Mouse (Mus musculus): ENCODE data around the gene Ccdc120. TPM values are rescaled to one million over a fixed set of nuclear protein-coding genes. Genes with fewer than 3 reads are reported as not detected.
"Not testable (repeated sequence)": the region's sequence is repeated elsewhere in the genome, so short reads cannot be mapped to it uniquely, and the experiment has no call there.

Ccdc120 gene
- polyA plus RNA-seq, 1 experiment from 2014 or later = 22.1 TPM

DNA sequence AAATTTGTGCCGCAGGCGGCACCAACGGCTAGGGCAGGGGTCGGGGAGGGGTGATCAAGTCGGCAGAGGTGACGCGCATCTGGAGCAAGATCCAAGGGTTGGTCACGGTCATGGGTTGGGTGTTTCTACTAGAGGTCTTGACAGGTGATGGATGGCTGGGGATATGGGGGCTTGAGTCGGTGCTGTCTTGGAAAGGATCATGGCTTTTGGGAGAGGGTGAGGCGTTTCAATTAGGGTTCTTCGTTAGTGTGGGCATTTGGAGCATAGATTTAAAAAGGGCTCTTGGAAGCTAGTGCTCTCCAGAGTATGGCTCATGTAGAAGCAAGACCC, 28.5 kb downstream of the Ccdc120 start:
- peak overlapping the region; percentile 58 for H3K4me3 ChIP-seq
- ATAC-seq (ENCODE audit: low FRiP score, low read depth) = peak; percentile 20; the same call in 1 of the 2 replicates
- 12% methylated on average over 11 of the region's 11 CpGs for WGBS
- H3K27ac ChIP-seq = no peak overlapping the region
- no peaks in the 10 kb centered on the region for H3K27me3 ChIP-seq
- H3K9ac ChIP-seq = peak overlapping the region; percentile 68
- no peaks in the 10 kb centered on the region for H3K9me3 ChIP-seq
- H3K4me2 ChIP-seq (replicated peaks) = peak overlapping the region; percentile 71
- H3K36me3 ChIP-seq = peaks cover 26% of the 10 kb centered on the region
- H3K4me1 ChIP-seq = no peaks in the 10 kb centered on the region

GRCm38 (mm10) chrX:7721514-7722281, 29.0 kb downstream of the Ccdc120 start, which contains the start of gene Gm45208:
TSS of gene Gm45208 (plus strand) at chrX:7722245.
- H3K4me3 ChIP-seq = peak within 1 kb of the TSS; percentile 58
- no peaks in the 10 kb centered on the region for H3K9me3 ChIP-seq
- WGBS = 17% methylated on average over 22 of the region's 22 CpGs
- H3K4me2 ChIP-seq (replicated peaks) = peak within 1 kb of the TSS; percentile 71
- H3K27me3 ChIP-seq = no peaks in the 10 kb centered on the region
- peak within 1 kb of the TSS; percentile 68 for H3K9ac ChIP-seq
- peak; percentile 89 for ATAC-seq (ENCODE audit: low FRiP score, low read depth)
- peak within 1 kb of the TSS; percentile 84 for H3K27ac ChIP-seq
- no peaks in the 10 kb centered on the region for H3K4me1 ChIP-seq
- peaks cover 21% of the 10 kb centered on the region; the same call in 1 of the 2 replicates for H3K36me3 ChIP-seq

GRCm38 (mm10) chrX:7716058-7716457, 34.6 kb downstream of the Ccdc120 start:
- not testable (repeated sequence) for H3K27me3 ChIP-seq; ATAC-seq (ENCODE audit: low FRiP score, low read depth); H3K27ac ChIP-seq; H3K9me3 ChIP-seq; H3K4me1 ChIP-seq; H3K4me2 ChIP-seq (replicated peaks); H3K4me3 ChIP-seq; H3K9ac ChIP-seq; H3K36me3 ChIP-seq
- WGBS = 42% methylated on average over 1 of the region's 1 CpGs

- ATAC-seq (ENCODE audit: low FRiP score, low read depth) = peak; percentile 96
- WGBS = 22% methylated on average over 43 of the region's 60 CpGs
- not testable (repeated sequence) for H3K9me3 ChIP-seq, H3K4me1 ChIP-seq, H3K36me3 ChIP-seq, H3K27ac ChIP-seq, H3K27me3 ChIP-seq
- peak within 1 kb of the TSS; percentile 51 for H3K9ac ChIP-seq
- H3K4me3 ChIP-seq = peak within 1 kb of the TSS; percentile 37
- H3K4me2 ChIP-seq (replicated peaks) = peak within 1 kb of the TSS; percentile 58
Measured at GRCm38 (mm10) chrX:7714135-7714899, 36.4 kb downstream of the Ccdc120 start, which contains the start of gene Wdr45. TSS of gene Wdr45 (plus strand) at chrX:7714333.

GRCm38 (mm10) chrX:7713764-7714134, 37.0 kb downstream of the Ccdc120 start:
- not testable (repeated sequence) for H3K9me3 ChIP-seq; ATAC-seq (ENCODE audit: low FRiP score, low read depth); H3K4me1 ChIP-seq; H3K36me3 ChIP-seq; H3K27ac ChIP-seq; H3K27me3 ChIP-seq
- H3K4me2 ChIP-seq (replicated peaks) = peak overlapping the region; percentile 58
- WGBS = 25% methylated on average over 6 of the region's 12 CpGs
- peak overlapping the region; percentile 51 for H3K9ac ChIP-seq
- H3K4me3 ChIP-seq = peak overlapping the region; percentile 37

- Histone ChIP-seq H3K4me3 (peak within 1 kb of the TSS; percentile 59), H3K27ac (no peak within 1 kb of the TSS), H3K9ac (peak within 1 kb of the TSS; percentile 70), H3K27me3 (no peaks in the 10 kb centered on the region), H3K4me2 (replicated peaks) (peak within 1 kb of the TSS; percentile 70), H3K36me3 (peaks cover 12% of the 10 kb centered on the region), H3K9me3 (no peaks in the 10 kb centered on the region), H3K4me1 (peaks cover 7% of the 10 kb centered on the region; the same call in 1 of the 2 replicates)
- peak; percentile 97 for ATAC-seq (ENCODE audit: low FRiP score, low read depth)
- 15% methylated on average over 33 of the region's 33 CpGs for WGBS
Measured at GRCm38 (mm10) chrX:7696954-7697381, 53.7 kb downstream of the Ccdc120 start, which contains the start of gene Gpkow. TSS of gene Gpkow (plus strand) at chrX:7697131.

DNA sequence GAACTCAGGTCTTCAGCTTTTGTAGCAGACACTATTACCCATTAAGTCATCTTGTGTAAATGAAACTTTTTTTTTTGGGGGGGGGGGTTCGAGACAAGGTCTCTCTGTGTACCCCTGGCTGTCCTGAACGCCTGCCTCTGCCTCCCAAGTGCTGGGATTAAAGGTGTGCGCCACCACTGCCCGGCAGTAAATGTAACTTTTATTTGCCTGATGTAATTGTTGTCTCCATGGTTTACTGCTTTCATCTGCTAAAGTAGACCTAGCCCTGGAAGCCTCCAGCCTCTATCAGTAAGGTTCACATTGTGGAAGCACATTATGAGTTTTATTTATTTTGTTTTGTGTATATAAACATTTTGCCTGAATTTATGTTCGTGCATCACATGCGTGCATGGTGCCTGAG, 54.2 kb downstream of the Ccdc120 start:
- H3K27ac ChIP-seq = no peak overlapping the region
- peaks cover 8% of the 10 kb centered on the region for H3K36me3 ChIP-seq
- H3K27me3 ChIP-seq = no peaks in the 10 kb centered on the region
- peak overlapping the region; percentile 46 for H3K4me2 ChIP-seq (replicated peaks)
- H3K9ac ChIP-seq = no peak overlapping the region
- H3K9me3 ChIP-seq = no peaks in the 10 kb centered on the region
- 28% methylated on average over 6 of the region's 6 CpGs for WGBS
- peaks cover 7% of the 10 kb centered on the region; the same call in 1 of the 2 replicates for H3K4me1 ChIP-seq
- H3K4me3 ChIP-seq = 0 out of 2 replicates have a peak overlapping the region, but pooled peaks have one; percentile 59
- peak; percentile 29; the same call in 1 of the 2 replicates for ATAC-seq (ENCODE audit: low FRiP score, low read depth)

DNA sequence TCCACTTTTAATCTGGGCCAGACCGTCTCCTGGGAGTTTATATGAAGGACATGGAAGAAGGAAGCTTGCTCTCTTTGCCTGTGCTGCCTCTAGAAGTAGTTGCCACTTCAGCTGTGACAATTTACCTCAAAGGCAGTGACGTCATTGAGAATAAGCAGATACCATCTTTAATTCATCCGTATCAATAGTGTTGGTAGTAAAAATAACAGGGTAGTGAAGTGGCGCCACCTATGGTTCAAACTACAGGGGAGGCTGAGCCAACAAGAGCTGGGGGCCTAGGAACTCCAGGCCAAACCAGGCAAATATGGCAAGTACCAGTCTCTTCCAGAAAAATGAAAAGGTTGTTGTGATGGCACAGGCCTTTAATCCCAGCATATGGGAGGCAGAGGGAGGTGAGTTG, 57.8 kb downstream of the Ccdc120 start:
- no peak overlapping the region for H3K4me3 ChIP-seq
- no peak overlapping the region for H3K9ac ChIP-seq
- no peak overlapping the region for H3K4me2 ChIP-seq (replicated peaks)
- 40% methylated on average over 4 of the region's 4 CpGs for WGBS
- no peaks in the 10 kb centered on the region for H3K9me3 ChIP-seq
- H3K36me3 ChIP-seq = no peaks in the 10 kb centered on the region
- no peak for ATAC-seq (ENCODE audit: low FRiP score, low read depth)
- H3K4me1 ChIP-seq = no peaks in the 10 kb centered on the region
- H3K27ac ChIP-seq = no peak overlapping the region
- H3K27me3 ChIP-seq = no peaks in the 10 kb centered on the region

GRCm38 (mm10) chrX:7690486-7690885, 60.2 kb downstream of the Ccdc120 start:
- Histone ChIP-seq H3K4me1 (no peaks in the 10 kb centered on the region), H3K4me3 (no peak overlapping the region), H3K27ac (no peak overlapping the region), H3K9ac (no peak overlapping the region), H3K27me3 (no peaks in the 10 kb centered on the region), H3K36me3 (no peaks in the 10 kb centered on the region), H3K4me2 (replicated peaks) (no peak overlapping the region), H3K9me3 (no peaks in the 10 kb centered on the region)
- no peak for ATAC-seq (ENCODE audit: low FRiP score, low read depth)
- 65% methylated on average over 3 of the region's 3 CpGs for WGBS

- no peak overlapping the region for H3K4me2 ChIP-seq (replicated peaks)
- H3K4me1 ChIP-seq = no peaks in the 10 kb centered on the region
- no peaks in the 10 kb centered on the region for H3K36me3 ChIP-seq
- H3K9me3 ChIP-seq = no peaks in the 10 kb centered on the region
- no peak overlapping the region for H3K4me3 ChIP-seq
- H3K9ac ChIP-seq = no peak overlapping the region
- ATAC-seq (ENCODE audit: low FRiP score, low read depth) = no peak
- WGBS = 82% methylated on average over 2 of the region's 2 CpGs
- no peaks in the 10 kb centered on the region for H3K27me3 ChIP-seq
- no peak overlapping the region for H3K27ac ChIP-seq
Measured at GRCm38 (mm10) chrX:7688321-7688720, 62.4 kb downstream of the Ccdc120 start.
